Mouse (Mus musculus): ENCODE results near the gene Cxxc4. TPM values are rescaled to one million over a fixed set of nuclear protein-coding genes. Genes with fewer than 3 reads are reported as not detected.

Gene Cxxc4
- 3.8 and 4.5 TPM in 2 replicates for polyA plus RNA-seq (2015; fragmentation: Nextera tagmentation; extraction: Ambion mirVana)

DNA sequence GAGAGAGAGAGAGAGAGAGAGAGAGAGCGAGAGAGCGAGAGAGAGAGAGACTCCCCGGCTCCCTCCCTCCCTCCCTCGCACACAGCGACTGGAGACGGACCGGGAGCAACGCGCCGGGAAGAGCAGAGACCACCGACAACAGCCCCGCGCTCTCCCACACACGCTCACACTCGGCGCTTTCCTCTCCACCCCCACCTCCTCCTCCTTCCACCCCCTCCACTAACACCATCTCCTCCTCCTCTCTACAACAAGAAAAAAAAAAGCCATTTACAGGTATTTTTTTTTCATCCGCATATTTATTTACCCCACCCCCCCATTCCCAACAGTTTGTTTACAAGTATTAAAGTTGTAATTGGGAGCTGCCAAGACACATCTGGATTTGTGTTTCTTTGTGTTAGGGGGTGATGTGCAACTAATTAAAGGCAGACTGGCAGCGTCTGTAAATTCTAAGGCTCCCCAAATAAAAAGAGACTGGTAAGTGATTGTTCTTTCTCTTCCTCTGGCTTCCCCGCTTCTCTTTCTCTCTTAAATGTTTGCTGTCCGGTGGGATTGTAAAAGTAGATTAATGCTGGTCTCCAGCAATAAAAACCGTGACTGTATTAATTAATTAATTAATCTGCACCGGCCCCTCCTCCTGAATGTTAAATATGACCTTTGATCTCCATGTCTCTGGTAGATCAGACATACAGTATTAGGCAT, at the start of gene Cxxc4:
Cxxc4 (plus strand) TSS at position 71 of the 699 bp plus-strand sequence.
- no peak for TF ChIP-seq EP300 (optimal IDR thresholded peaks at IDR 0.05)
- TF ChIP-seq CTCF (IDR thresholded peaks at IDR 0.05; ENCODE audit: low read depth): no peak
- H3K27me3 ChIP-seq (ENCODE audit: control insufficient read depth, insufficient read depth, low read length): no peaks in the 10 kb centered on the region
- DNase-seq (ENCODE audit: low spot score) (no peak), ATAC-seq (ENCODE audit: low FRiP score, low TSS enrichment) (no peak)
- 6% methylated on average over 17 of the region's 22 CpGs for WGBS
- H3K9me3 ChIP-seq (ENCODE audit: control insufficient read depth, low read length): no peaks in the 10 kb centered on the region
- H3K4me3 ChIP-seq (ENCODE audit: low read depth, low read length): peak within 1 kb of the TSS; percentile 52
- H3K9ac ChIP-seq (ENCODE audit: low read length): peak within 1 kb of the TSS; percentile 51
- peak within 1 kb of the TSS; percentile 78 for H3K4me2 ChIP-seq (replicated peaks; ENCODE audit: low read depth)
- H3K4me1 ChIP-seq (replicated peaks; ENCODE audit: control insufficient read depth, insufficient read depth): no peaks in the 10 kb centered on the region
- H3K36me3 ChIP-seq (ENCODE audit: control insufficient read depth, insufficient read depth, low read length): no peaks in the 10 kb centered on the region
- peak within 1 kb of the TSS; percentile 70 for H3K27ac ChIP-seq (replicated peaks)

DNA sequence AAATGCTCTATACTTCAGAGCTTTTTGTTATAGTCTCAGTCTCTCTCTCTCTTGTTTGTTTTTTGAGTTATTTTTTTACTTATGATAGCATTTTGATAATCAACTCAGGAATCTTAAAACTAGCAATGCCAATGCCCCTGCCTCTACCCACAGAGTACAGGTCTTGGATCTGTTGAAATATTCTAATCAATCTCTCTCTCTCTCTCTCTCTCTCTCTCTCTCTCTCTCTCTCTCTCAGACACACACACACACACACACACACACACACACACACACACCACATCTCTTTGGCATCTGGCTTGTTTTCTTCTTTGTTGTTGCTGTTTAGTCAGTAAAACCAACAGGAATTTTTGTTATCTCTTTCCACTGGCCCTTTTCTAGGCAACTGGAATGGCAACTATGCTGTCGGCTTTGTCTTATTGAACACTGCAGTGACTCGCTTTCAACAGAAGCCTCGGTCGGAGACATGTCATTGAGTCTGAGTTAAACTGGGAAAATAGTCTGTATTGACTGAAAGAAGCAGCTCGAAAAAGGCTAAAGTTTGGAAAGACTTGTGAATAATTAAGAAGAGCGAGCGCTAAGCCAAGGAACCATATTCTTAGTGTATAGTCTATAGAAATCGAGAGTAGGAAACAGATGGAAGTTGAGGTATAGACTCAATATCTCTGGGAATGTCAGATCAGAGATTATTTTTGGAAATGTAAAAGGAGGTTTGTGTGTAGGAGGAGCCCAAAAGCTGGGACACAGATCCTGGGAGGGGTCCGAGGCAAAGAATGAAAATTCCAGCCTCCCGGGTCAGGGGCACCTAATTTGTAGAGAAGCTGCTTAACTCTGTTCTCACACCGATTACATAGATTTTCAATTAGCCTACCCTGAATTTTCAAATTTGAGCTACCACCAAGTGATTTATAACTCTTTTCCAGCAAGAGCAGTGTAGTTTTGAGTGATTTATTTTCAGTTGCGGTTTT, 47.0 kb upstream of the Cxxc4 start:
- DNase-seq (ENCODE audit: low spot score) (no peak), ATAC-seq (ENCODE audit: low FRiP score, low TSS enrichment) (no peak)
- H3K9ac ChIP-seq (ENCODE audit: low read length): no peak overlapping the region
- H3K4me2 ChIP-seq (replicated peaks; ENCODE audit: low read depth): peak overlapping the region; percentile 41
- no peak for TF ChIP-seq CTCF (IDR thresholded peaks at IDR 0.05; ENCODE audit: low read depth)
- TF ChIP-seq EP300 (optimal IDR thresholded peaks at IDR 0.05): no peak
- H3K4me1 ChIP-seq (replicated peaks; ENCODE audit: control insufficient read depth, insufficient read depth): no peaks in the 10 kb centered on the region
- 49% methylated on average over 12 of the region's 12 CpGs for WGBS
- H3K27ac ChIP-seq (replicated peaks): no peak overlapping the region
- no peaks in the 10 kb centered on the region for H3K9me3 ChIP-seq (ENCODE audit: control insufficient read depth, low read length)
- H3K4me3 ChIP-seq (ENCODE audit: low read depth, low read length): peak overlapping the region; percentile 23
- no peaks in the 10 kb centered on the region for H3K36me3 ChIP-seq (ENCODE audit: control insufficient read depth, insufficient read depth, low read length)
- H3K27me3 ChIP-seq (ENCODE audit: control insufficient read depth, insufficient read depth, low read length): no peaks in the 10 kb centered on the region

DNA sequence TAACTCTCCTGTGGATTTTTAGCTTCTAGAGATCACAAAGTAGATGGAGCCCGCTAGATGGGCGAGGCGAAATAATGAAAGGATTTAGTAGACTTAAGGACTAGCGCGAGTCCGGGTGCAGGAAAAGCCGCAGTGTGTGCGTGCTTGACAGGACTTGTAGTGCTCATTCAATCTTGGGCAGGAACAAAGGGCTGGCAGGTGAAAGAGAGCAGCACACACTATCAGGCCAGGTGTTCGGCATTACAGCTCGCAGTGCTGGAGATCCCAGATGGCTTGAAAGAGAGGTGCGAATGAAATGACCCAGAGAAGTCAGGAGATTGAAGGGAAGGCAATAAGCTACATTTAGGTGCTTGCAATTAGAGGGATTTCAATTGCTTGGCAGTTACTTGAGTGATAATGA, 46.2 kb upstream of the Cxxc4 start:
- peak; percentile 35 for DNase-seq (ENCODE audit: low spot score)
- H3K4me2 ChIP-seq (replicated peaks; ENCODE audit: low read depth): peak overlapping the region; percentile 41

DNA sequence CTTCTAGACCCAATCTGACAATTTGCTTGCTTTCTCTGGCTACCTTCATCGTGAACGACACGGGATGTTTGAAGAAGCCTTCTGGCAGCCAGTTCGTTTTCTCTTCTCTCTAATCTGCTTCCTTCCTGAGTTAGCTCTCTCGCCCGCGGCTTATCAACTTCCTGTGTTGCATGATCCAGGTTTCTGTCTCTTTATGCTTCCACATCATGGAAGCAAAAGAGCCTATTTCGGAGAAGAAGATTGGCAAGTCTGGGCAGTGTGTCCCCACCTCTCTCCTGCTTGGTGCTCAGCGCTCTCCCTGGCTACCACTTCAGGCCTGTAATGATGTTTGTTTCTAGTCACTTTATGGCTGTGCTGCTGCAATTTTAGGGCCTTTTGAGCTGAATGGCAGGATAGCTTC, 36.4 kb upstream of the Cxxc4 start:
- Histone ChIP-seq H3K9ac (ENCODE audit: low read length) (no peak overlapping the region), H3K36me3 (ENCODE audit: control insufficient read depth, insufficient read depth, low read length) (no peaks in the 10 kb centered on the region), H3K4me3 (ENCODE audit: low read depth, low read length) (no peak overlapping the region), H3K27me3 (ENCODE audit: control insufficient read depth, insufficient read depth, low read length) (no peaks in the 10 kb centered on the region), H3K4me2 (replicated peaks; ENCODE audit: low read depth) (no peak overlapping the region), H3K27ac (replicated peaks) (no peak overlapping the region), H3K4me1 (replicated peaks; ENCODE audit: control insufficient read depth, insufficient read depth) (no peaks in the 10 kb centered on the region), H3K9me3 (ENCODE audit: control insufficient read depth, low read length) (no peaks in the 10 kb centered on the region)
- no peak for ATAC-seq (ENCODE audit: low FRiP score, low TSS enrichment)
- 24% methylated on average over 9 of the region's 9 CpGs for WGBS
- TF ChIP-seq CTCF (IDR thresholded peaks at IDR 0.05; ENCODE audit: low read depth): no peak
- TF ChIP-seq EP300 (optimal IDR thresholded peaks at IDR 0.05): no peak
- DNase-seq (ENCODE audit: low spot score): no peak

More for the DNA sequence above, 46.2 kb upstream of the Cxxc4 start:
- Histone ChIP-seq H3K36me3 (ENCODE audit: control insufficient read depth, insufficient read depth, low read length) (no peaks in the 10 kb centered on the region), H3K4me3 (ENCODE audit: low read depth, low read length) (peak overlapping the region; percentile 23), H3K9me3 (ENCODE audit: control insufficient read depth, low read length) (no peaks in the 10 kb centered on the region), H3K27ac (replicated peaks) (no peak overlapping the region), H3K9ac (ENCODE audit: low read length) (no peak overlapping the region), H3K27me3 (ENCODE audit: control insufficient read depth, insufficient read depth, low read length) (no peaks in the 10 kb centered on the region), H3K4me1 (replicated peaks; ENCODE audit: control insufficient read depth, insufficient read depth) (no peaks in the 10 kb centered on the region)
- 32% methylated on average over 11 of the region's 11 CpGs for WGBS
- peak; percentile 51; the same call in 1 of the 2 replicates for ATAC-seq (ENCODE audit: low FRiP score, low TSS enrichment)
- TF ChIP-seq CTCF (IDR thresholded peaks at IDR 0.05; ENCODE audit: low read depth): no peak
- no peak for TF ChIP-seq EP300 (optimal IDR thresholded peaks at IDR 0.05)

DNA sequence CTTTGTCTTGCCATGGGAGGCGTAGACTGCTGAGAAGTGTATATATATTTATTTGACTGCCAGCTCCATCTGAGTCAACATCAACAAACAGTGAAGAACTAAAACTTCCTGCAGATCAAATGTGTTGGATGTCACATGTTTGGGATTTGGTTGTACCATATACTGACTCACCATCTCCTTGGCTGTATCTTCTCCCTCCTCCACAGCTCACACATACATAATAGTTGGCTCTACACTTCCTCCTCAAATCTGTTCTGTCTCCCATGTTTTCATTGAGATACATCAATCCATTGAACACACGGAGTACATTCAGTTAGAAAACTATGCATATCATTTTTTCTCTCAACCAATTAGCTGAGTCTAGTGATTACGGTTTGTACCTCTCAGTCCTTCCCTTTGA, 29.7 kb upstream of the Cxxc4 start:
- no peak for TF ChIP-seq CTCF (IDR thresholded peaks at IDR 0.05; ENCODE audit: low read depth)
- TF ChIP-seq EP300 (optimal IDR thresholded peaks at IDR 0.05): no peak
- Histone ChIP-seq H3K9me3 (ENCODE audit: control insufficient read depth, low read length) (no peaks in the 10 kb centered on the region), H3K27me3 (ENCODE audit: control insufficient read depth, insufficient read depth, low read length) (no peaks in the 10 kb centered on the region), H3K4me2 (replicated peaks; ENCODE audit: low read depth) (no peak overlapping the region), H3K4me3 (ENCODE audit: low read depth, low read length) (no peak overlapping the region), H3K36me3 (ENCODE audit: control insufficient read depth, insufficient read depth, low read length) (no peaks in the 10 kb centered on the region), H3K4me1 (replicated peaks; ENCODE audit: control insufficient read depth, insufficient read depth) (no peaks in the 10 kb centered on the region), H3K9ac (ENCODE audit: low read length) (no peak overlapping the region), H3K27ac (replicated peaks) (no peak overlapping the region)
- 89% methylated on average over 3 of the region's 3 CpGs for WGBS
- DNase-seq (ENCODE audit: low spot score) (no peak), ATAC-seq (ENCODE audit: low FRiP score, low TSS enrichment) (no peak)
